Mouse (Mus musculus) MEL (cell line): ENCODE results near the gene Hist1h3i. TPM values are rescaled to one million over a fixed set of nuclear protein-coding genes. Genes with fewer than 3 reads are reported as not detected.
A peak's percentile ranks its signal among the peaks of the same experiment; 100 is the strongest.
"Not testable (repeated sequence)": the region's sequence is repeated elsewhere in the genome, so short reads cannot be mapped to it uniquely, and the experiment has no call there.

ENCODE experiments used
- DNase-seq: peaks from one replicate; pipeline ENCODE4 v3.0.0; 2011; ENCODE audit warnings: low read depth, low spot score
- H3K27ac ChIP-seq: 2 replicates; pipeline ENCODE4 v1.5.1; 2012; ENCODE audit warnings: low read depth, mild to moderate bottlenecking, control low read depth, low read length, moderate library complexity; ENCODE audit not compliant: control insufficient read depth
- H3K27me3 ChIP-seq, 2 experiments: fragments of 150-350 bp in 1 of 2; sonication (generic) in 1 of 2; 2 replicates each; pipeline ENCODE4 v1.6.1; 2012; ENCODE audit warnings: low read length in 2 of 2, mild to moderate bottlenecking in 2 of 2, improper control_type of control experiment in 1 of 2, moderate library complexity in 1 of 2; ENCODE audit not compliant: insufficient read depth in 2 of 2, control insufficient read depth in 1 of 2
- H3K36me3 ChIP-seq, 2 experiments: 2 replicates each; pipeline ENCODE4 v1.6.1; 2012 to 2014; ENCODE audit warnings: low read length in 2 of 2, improper control_type of control experiment in 1 of 2, inconsistent platforms in 1 of 2, mild to moderate bottlenecking in 1 of 2; ENCODE audit not compliant: insufficient read depth in 2 of 2, control insufficient read depth in 1 of 2
- H3K4me1 ChIP-seq, 2 experiments: fragments of 150-350 bp in 1 of 2; sonication (generic) in 1 of 2; 2 replicates each; pipeline ENCODE4 v1.6.1; 2012; ENCODE audit warnings: low read length in 2 of 2, improper control_type of control experiment in 1 of 2, mild to moderate bottlenecking in 1 of 2; ENCODE audit not compliant: insufficient read depth in 2 of 2, control insufficient read depth in 1 of 2
- H3K4me3 ChIP-seq, 2 experiments: fragments of 150-350 bp in 1 of 2; sonication (generic) in 1 of 2; 2 replicates each; pipeline ENCODE4 v1.5.1; 2012; ENCODE audit warnings: low read depth in 2 of 2, low read length in 2 of 2, mild to moderate bottlenecking in 2 of 2, moderate library complexity in 2 of 2, control low read depth in 1 of 2, improper control_type of control experiment in 1 of 2; ENCODE audit not compliant: control insufficient read depth in 1 of 2, insufficient read depth in 1 of 2
- H3K79me2 ChIP-seq: 2 replicates; pipeline ENCODE4 v1.6.1; 2012; ENCODE audit warnings: mild to moderate bottlenecking, low read length, moderate library complexity; ENCODE audit not compliant: control insufficient read depth, poor library complexity, insufficient read depth
- H3K9ac ChIP-seq: 2 replicates; pipeline ENCODE4 v1.6.1; 2012; ENCODE audit warnings: low read depth, mild to moderate bottlenecking, control low read depth, low read length, moderate library complexity; ENCODE audit not compliant: control insufficient read depth, poor library complexity, severe bottlenecking
- H3K9me3 ChIP-seq: fragments of 150-350 bp; sonication (generic); replicated peaks from 2 replicates; pipeline ENCODE4 v1.6.1; 2012; ENCODE audit warnings: mild to moderate bottlenecking, low read length, improper control_type of control experiment, moderate library complexity; ENCODE audit not compliant: insufficient read depth
- NELFE ChIP-seq: IDR thresholded peaks from 2 replicates; pipeline ENCODE4 v1.6.1; 2011; ENCODE audit warnings: low read depth, low read length, improper control_type of control experiment
- POLR2A ChIP-seq, 2 experiments: IDR thresholded peaks; 2 replicates each; pipeline ENCODE4 v1.6.1; 2011 to 2012; ENCODE audit warnings: low read length in 2 of 2, mild to moderate bottlenecking in 2 of 2, control low read depth in 1 of 2, improper control_type of control experiment in 1 of 2, low read depth in 1 of 2, moderate library complexity in 1 of 2; ENCODE audit not compliant: control insufficient read depth in 1 of 2, insufficient read depth in 1 of 2, poor library complexity in 1 of 2
- ZMIZ1 ChIP-seq: IDR thresholded peaks from 2 replicates; pipeline ENCODE4 v1.6.1; 2012; ENCODE audit warnings: low read depth, mild to moderate bottlenecking, inconsistent platforms, low read length, improper control_type of control experiment, moderate library complexity
- polyA plus RNA-seq, 2 experiments: library from polyadenylated mRNA; stranded (reverse) in 1 of 2; unstranded in 1 of 2; fragments of >175 nt in 1 of 2; fragments of >200 nt in 1 of 2; gene quantifications; 2 replicates each; pipeline versions ENCODE4 v1.2.1 to v1.2.4; 2012; ENCODE audit warnings: low replicate concordance in 2 of 2, low read depth in 1 of 2; ENCODE audit not compliant: insufficient read length in 2 of 2, insufficient read depth in 1 of 2, missing spikeins in 1 of 2
- total RNA-seq: library from RNA; depleted of rRNA; stranded (reverse); fragments of 300-350 nt; gene quantifications from 2 replicates; pipeline ENCODE4 v1.2.3, GENCODE M21; 2012

Gene Hist1h3i
- total and polyA plus RNA-seq, 3 experiments = 18.1 to 1,321 TPM; not detected in 1

DNA sequence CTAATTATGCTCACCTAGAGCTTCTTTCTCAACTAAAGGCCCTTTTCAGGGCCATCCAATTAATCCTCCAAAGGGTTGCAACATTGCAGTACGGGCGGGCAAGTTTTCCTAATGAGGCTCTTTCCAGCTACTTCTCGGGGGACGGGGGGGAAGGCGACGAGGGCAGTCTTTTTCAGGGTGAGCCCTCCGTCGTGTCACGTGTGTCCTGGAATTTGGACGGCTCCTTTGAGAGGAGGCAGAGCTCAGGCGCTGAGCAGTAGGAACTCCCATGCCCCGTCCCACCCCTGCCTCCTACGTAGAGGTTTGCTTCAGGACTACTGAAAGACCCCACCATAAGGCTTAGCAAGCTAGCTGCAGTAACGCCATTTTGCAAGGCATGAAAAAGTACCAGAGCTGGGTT, 28.9 kb upstream of the Hist1h3i start:
- peak overlapping the region; percentile 69 for H3K27ac ChIP-seq
- TF ChIP-seq NELFE (peak; percentile 39; the same call in 1 of the 2 replicates), ZMIZ1 (peak; percentile 69; the same call in 1 of the 2 replicates), POLR2A (IDR thresholded peaks at IDR 0.05; ENCODE audit: control insufficient read depth in 1 of 2, insufficient read depth in 1 of 2, low read depth in 1 of 2, low read length in 2 of 2, poor library complexity in 1 of 2) (peak; percentile 46 to 59; a peak in 2 of 4 replicates)
- H3K4me3 ChIP-seq, H3K4me1 ChIP-seq, DNase-seq, H3K27me3 ChIP-seq, H3K36me3 ChIP-seq, H3K9me3 ChIP-seq, H3K79me2 ChIP-seq: not testable (repeated sequence)
- 0 out of 2 replicates have a peak overlapping the region, but pooled peaks have one; percentile 29 for H3K9ac ChIP-seq

DNA sequence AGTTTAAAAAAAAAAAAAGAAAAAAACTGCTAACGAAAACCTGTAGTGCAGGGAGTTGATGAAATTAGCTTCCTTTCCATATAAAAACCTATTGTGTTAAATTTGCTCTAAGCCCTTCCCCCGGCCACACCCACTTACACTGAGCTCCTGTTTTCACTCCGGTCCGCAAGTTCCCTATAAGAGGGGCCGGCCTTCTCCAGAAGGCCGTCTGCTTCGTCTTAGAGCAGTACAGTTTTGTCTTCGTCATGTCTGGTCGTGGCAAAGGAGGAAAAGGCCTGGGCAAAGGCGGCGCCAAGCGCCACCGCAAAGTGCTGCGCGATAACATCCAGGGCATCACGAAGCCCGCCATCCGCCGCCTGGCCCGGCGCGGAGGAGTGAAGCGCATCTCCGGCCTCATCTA, 28.4 kb upstream of the Hist1h3i start, which contains the start of gene Hist1h4m:
Hist1h4m (plus strand) TSS at position 208 of the 400 bp plus-strand sequence.
- H3K27me3 ChIP-seq, H3K79me2 ChIP-seq, H3K36me3 ChIP-seq, DNase-seq, H3K4me3 ChIP-seq, H3K9me3 ChIP-seq, H3K4me1 ChIP-seq: not testable (repeated sequence)
- 0 out of 2 replicates have a peak within 1 kb of the TSS, but pooled peaks have one; percentile 29 for H3K9ac ChIP-seq
- H3K27ac ChIP-seq = peak within 1 kb of the TSS; percentile 69

DNA sequence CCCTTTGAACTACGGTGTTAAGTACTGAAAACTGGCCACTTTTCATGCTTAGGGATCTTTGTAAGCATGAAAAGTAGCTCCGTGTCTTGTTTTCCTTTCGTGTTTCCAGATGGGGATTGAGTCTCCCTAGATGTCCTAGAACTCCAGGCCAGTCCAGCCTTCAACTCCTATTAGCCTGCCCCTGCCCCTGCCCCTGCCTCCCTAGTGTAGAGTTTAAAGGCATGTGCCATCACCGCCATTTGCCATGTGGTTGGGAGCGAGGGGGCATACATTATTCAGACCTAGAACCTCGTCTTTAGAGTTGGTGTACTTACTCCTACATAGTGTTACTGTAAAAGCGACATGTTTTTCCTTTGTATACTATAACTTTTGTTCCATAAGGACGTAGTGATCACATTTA, 27.9 kb upstream of the Hist1h3i start:
- H3K27ac ChIP-seq, H3K4me3 ChIP-seq, H3K4me1 ChIP-seq, H3K36me3 ChIP-seq, H3K27me3 ChIP-seq, H3K9me3 ChIP-seq, H3K79me2 ChIP-seq, DNase-seq, H3K9ac ChIP-seq: not testable (repeated sequence)

DNA sequence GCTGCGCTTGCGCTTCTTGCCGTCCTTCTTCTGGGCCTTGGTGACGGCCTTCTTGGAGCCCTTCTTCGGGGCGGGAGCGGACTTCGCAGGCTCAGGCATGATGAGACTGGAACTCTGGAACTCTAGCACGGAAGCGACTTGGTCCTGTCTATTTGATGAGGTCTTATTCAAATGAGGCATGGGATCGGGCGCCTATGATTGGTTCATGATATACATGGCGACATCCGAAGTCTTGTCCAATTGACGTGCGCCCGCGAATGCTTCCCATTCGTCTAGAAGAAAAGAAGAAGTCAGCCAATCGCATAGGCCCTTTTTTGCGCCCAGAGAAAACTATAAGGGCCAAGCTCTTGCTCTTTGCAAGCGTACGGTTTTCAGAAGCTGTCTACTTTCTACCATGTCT, 26.9 kb upstream of the Hist1h3i start, which contains the start of the genes Hist1h2bq and Hist1h2ao:
Hist1h2bq (minus strand) TSS at position 125 of the 400 bp plus-strand sequence.
Hist1h2ao (plus strand) TSS at position 393 of the 400 bp plus-strand sequence.
- H3K9ac ChIP-seq, H3K4me3 ChIP-seq, H3K27ac ChIP-seq, DNase-seq, H3K27me3 ChIP-seq, H3K79me2 ChIP-seq, H3K36me3 ChIP-seq, H3K4me1 ChIP-seq, H3K9me3 ChIP-seq: not testable (repeated sequence)

DNA sequence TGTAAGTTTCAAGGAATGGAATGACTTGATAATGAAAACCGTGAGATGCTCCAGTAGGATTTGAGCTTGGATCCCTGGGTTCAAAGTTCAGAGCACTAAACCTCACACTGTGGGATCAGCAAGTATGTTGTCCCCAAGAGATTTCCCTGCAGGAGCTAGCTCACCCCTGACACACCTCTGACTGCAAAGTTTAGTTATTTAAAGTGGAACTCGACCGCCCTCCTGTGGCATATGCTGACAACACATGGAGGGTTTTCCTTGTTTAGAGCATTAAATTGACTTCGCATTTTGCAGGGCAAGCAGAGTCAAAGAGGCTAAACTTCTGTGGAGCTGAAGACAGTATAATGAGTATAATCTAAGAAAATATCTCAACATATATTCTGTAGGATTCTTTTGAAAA, 19.9 kb upstream of the Hist1h3i start:
- not testable (repeated sequence) for H3K4me1 ChIP-seq, H3K36me3 ChIP-seq, H3K9me3 ChIP-seq, DNase-seq, H3K79me2 ChIP-seq, H3K4me3 ChIP-seq, H3K27me3 ChIP-seq, H3K9ac ChIP-seq, H3K27ac ChIP-seq

DNA sequence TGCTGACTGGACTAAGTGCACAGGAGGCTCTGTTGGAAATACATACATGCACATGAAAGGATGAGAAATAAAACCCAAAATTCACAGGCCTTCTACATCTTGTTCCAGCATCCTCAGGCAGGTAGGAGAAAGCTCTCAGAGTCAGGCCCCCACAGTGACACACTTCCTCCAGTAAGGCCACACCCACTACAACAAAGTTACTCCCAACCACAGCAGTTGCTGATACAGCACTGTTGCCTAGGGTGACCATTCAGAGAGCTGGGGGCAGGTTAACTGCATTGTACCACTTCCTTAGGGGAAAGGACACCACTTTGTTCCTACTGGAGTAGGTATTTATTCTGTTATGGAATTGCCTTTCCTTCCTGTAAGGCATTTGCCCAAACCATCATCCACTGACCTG, 14.0 kb upstream of the Hist1h3i start:
- H3K9me3 ChIP-seq, H3K79me2 ChIP-seq, H3K36me3 ChIP-seq, DNase-seq, H3K27ac ChIP-seq, H3K9ac ChIP-seq, H3K4me3 ChIP-seq, H3K27me3 ChIP-seq, H3K4me1 ChIP-seq: not testable (repeated sequence)
